Mouse (Mus musculus): ENCODE measurements around the gene F2r.
A peak's percentile ranks its signal among the peaks of the same experiment; 100 is the strongest.

F2r gene

GRCm38 (mm10) chr13:95597578-95597977 is 20.7 kb downstream of the F2r start:
- ATAC-seq (ENCODE audit: insufficient number of reproducible peaks, low FRiP score, low TSS enrichment): no peak

DNA sequence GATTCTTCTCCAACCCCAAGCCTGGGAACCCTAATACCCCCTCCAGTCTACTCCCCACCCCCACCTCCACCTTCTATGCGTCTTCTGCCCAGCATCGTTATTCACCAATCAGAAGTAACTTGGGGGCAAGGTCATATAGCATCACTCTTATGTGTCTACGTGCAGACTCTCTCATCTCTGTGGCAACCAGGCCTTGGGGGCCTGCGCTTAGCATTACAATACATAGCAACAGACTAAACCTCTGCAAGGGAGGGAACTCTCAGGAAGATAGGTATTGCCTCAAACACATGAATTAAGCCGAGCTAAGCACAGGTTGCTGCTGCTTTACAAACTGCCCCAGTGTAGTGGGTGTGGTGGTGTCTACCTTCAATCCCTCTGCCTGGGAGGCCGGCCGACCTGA is 21.6 kb downstream of the F2r start:
- ATAC-seq (ENCODE audit: insufficient number of reproducible peaks, low FRiP score, low TSS enrichment): no peak

DNA sequence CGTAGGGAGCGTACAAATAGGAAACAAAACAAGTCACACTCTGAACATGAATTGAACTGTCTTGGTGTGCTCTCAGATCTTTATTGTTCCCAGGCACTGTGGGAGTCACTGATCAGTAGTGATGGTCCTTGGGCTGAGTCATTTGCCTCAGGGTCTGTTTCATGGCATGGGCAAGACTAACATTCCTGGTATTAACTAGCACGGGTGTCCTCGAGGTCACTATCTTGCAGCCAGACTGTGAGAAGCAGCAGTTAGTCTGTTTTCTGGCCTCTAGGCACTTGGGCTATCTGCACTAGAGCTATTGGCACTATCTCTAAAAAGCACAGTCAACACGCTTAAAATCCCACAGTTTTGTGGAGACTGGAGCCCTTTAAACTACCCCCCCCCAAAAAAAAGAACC is 22.4 kb downstream of the F2r start:
- no peak for ATAC-seq (ENCODE audit: insufficient number of reproducible peaks, low FRiP score, low TSS enrichment)

- no peak for ATAC-seq (ENCODE audit: insufficient number of reproducible peaks, low FRiP score, low TSS enrichment)
Observed at GRCm38 (mm10) chr13:95595411-95595810, 22.9 kb downstream of the F2r start.

DNA sequence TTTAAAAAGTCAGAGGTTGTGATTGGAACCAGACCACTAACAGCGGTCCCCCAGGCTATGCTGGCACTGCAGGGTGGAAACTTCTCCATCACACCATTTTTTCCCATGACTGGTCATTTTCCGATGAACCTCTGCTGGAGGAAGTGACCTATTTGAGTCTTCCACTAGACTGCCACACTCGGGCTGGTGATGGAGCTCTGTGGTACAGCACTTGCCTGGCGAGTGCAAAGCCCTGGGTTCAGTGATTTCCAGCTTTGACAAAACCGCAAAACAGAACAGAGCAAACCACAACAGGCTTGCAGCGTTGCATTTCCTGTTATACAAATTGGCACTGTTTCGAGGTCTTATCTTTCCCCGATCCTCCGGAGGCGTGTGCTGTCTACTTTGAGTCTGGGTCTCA is 25.4 kb downstream of the F2r start:
- no peak for ATAC-seq (ENCODE audit: insufficient number of reproducible peaks, low FRiP score, low TSS enrichment)

DNA sequence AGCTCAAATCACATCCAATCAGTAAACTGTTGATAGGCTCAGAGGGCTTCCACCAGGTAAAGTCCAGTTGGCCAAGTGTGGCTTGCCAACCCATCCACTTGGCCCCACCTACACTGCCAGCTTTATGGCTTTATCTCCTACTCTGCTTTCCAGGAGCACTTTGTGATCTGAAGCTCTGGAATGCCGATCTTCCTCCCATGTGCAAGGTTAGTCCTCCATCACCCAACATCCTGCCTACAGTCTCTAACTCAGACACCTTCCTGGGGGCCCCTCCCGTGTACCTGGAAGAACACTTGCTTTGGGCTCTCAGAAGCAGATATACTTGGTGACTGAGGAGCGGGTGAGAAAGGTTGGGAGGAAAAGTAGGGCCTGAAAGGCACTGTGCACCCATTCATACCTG is 26.7 kb downstream of the F2r start:
- ATAC-seq (ENCODE audit: insufficient number of reproducible peaks, low FRiP score, low TSS enrichment): no peak

DNA sequence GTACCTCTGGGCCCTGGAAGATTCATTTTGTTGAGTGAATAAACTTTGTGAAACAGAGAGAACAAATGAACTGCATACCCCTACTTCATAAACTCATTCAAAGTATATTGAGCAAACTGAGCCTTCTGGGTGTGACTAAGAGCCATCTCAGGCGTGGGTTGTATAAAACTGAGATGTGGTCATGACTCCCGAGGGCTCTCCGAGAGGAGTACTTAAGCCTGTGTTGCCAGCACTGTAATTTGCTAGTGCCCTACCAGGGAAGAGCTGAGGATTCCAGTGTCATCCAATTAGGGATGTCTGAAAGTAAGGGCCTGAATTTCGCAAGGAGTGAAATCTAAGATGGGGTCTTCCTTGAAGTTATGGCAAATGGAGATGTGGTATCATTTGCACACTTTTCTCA is 30.7 kb downstream of the F2r start:
- no peak for ATAC-seq (ENCODE audit: insufficient number of reproducible peaks, low FRiP score, low TSS enrichment)

GRCm38 (mm10) chr13:95584898-95585297 is 33.4 kb downstream of the F2r start:
- ATAC-seq (ENCODE audit: insufficient number of reproducible peaks, low FRiP score, low TSS enrichment): no peak

GRCm38 (mm10) chr13:95583237-95584189 is 34.8 kb downstream of the F2r start:
- no peak for ATAC-seq (ENCODE audit: insufficient number of reproducible peaks, low FRiP score, low TSS enrichment)

- ATAC-seq (ENCODE audit: insufficient number of reproducible peaks, low FRiP score, low TSS enrichment): no peak
Observed at GRCm38 (mm10) chr13:95581850-95582249, 36.4 kb downstream of the F2r start.

DNA sequence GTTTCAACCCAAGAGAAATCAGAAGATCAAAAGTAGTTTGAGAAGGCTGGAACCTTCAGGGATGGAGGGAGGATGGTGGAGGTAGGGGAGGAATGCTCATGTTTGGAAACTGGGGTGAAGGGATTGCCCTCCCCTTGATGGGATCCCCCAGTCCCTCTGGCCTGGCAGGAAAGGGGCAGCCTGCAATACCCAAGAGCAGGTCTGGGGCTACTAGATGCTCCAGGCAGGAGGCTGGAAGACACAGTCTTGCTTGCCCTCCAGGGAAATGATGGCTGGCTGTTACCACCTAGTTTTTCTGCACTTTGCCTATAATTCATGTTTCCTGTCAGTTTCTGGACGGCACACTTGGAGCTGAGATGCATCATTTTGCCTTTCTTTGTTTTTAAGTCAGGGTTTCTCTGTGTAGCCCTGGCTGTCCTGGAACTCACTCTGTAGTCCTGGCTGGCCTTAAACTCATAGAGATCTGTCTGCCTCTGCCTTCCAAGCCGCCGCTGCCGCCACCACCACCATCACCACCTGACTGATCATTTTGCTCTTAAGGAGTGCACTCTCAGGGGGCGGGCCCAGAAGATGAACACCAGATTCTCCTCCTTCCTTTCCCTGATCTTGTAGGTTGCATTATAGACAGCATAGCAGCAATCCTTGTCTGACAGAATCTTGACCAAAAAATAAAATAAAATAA is 40.1 kb downstream of the F2r start:
- ATAC-seq (ENCODE audit: insufficient number of reproducible peaks, low FRiP score, low TSS enrichment): no peak

GRCm38 (mm10) chr13:95570877-95571276 is 47.4 kb downstream of the F2r start:
- ATAC-seq (ENCODE audit: insufficient number of reproducible peaks, low FRiP score, low TSS enrichment): no peak

DNA sequence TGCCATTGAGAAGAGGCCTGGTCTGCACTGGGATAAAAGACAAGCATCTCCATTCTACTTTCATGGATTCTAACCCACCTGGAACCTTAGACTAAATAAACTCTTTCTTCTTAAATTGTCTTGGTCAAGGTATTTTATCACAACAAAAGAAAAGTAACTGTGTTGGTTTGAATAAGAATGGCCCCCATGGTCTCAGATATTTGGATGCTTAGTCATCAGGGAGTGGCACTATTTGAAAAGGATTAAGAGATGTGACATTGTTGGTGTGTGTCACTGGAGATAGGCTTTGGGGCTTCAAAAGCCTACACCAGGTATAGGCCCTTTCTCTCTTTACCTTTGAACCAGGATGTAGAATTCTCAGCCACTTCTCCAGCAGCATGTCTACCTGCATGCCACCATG is 49.0 kb downstream of the F2r start:
- ATAC-seq (ENCODE audit: insufficient number of reproducible peaks, low FRiP score, low TSS enrichment): no peak

GRCm38 (mm10) chr13:95568336-95568735 is 50.0 kb downstream of the F2r start:
- ATAC-seq (ENCODE audit: insufficient number of reproducible peaks, low FRiP score, low TSS enrichment): no peak

- ATAC-seq (ENCODE audit: insufficient number of reproducible peaks, low FRiP score, low TSS enrichment): no peak
Observed at GRCm38 (mm10) chr13:95566841-95567551, 51.3 kb downstream of the F2r start.

DNA sequence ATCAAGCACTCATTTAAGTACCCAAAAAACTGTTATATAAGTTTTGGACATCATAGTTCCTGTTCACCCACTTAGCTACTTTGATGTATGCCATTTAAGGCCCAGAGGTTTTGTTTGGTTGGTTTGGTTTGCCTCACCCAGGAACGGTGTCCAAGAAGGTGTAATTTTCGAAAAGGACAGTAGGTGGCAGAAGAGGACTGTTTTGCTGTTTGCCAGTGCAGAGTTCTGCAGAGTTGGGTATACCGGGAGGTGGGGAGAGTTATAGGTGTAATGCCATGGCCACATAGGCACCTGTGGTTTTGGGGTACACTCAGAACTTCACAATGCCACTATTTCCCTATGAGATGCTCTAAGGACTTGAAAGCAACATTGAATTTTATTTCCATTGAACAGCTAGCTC is 54.6 kb downstream of the F2r start:
- peak; percentile 67 for ATAC-seq (ENCODE audit: insufficient number of reproducible peaks, low FRiP score, low TSS enrichment)

DNA sequence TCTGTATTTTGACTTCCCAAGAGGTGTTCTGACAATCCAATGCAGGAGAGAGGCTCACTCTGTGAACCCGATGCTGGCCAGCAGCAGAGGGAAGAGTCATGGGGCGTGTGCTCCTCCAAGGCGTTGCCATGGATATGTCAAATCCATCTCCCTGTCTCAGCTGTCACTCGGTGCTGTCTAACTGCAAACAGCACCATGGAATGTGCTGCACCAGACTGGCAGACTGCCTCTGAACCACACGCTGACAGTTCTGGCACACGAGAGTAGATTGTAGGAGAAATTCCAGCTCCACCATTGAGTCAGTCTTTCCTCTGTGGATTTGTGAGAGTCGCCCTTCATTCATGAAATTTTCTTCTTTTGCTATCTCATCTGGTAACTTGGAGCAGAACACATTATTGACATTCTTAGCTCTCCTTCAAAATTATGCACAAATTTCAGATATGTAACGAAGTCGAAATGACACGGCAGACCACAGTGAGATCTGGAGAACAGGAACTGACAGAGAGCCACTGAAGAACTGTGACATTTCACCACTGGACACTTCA is 55.1 kb downstream of the F2r start:
- ATAC-seq (ENCODE audit: insufficient number of reproducible peaks, low FRiP score, low TSS enrichment): no peak; the same call in 1 of the 2 replicates

- no peak for ATAC-seq (ENCODE audit: insufficient number of reproducible peaks, low FRiP score, low TSS enrichment)
Observed at GRCm38 (mm10) chr13:95557326-95557725, 61.0 kb downstream of the F2r start.

DNA sequence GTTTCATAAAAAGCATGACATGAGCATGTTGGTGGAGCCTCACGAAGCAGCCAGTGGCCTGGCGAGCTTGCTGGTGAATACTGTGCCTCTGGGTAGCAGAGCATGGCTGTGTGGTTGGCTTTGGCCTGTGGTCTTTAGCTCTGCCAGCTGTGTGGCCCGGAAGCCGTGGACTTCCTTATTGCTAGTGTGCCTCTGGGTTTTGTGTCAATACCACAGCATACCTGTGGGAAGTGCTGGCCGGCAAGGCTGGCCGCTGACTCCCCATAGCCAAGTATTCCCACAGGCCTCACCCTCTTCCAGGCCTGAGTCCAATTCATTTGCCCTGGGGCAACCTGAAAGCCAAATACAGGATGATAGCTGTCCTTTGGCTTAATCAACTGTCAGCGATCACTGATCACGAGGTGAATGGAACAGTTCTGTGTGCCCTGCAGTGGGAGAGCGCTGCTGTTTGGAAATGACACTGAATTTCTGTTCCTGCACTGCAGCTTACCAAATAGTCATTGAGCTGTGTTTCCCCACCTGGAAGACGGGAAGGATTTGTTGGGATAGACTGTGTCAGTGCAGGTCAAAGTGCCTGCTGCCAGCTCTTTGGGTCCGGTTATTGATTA is 64.3 kb downstream of the F2r start:
- no peak for ATAC-seq (ENCODE audit: insufficient number of reproducible peaks, low FRiP score, low TSS enrichment)

Measured in cerebellum, adult (tissue).